Mouse (Mus musculus): ENCODE measurements around the gene Gpatch1. TPM values are rescaled to one million over a fixed set of nuclear protein-coding genes. Genes with fewer than 3 reads are reported as not detected.

Gene Gpatch1
- polyA plus RNA-seq, 1 experiment from 2014 or later: 21.7 TPM

DNA sequence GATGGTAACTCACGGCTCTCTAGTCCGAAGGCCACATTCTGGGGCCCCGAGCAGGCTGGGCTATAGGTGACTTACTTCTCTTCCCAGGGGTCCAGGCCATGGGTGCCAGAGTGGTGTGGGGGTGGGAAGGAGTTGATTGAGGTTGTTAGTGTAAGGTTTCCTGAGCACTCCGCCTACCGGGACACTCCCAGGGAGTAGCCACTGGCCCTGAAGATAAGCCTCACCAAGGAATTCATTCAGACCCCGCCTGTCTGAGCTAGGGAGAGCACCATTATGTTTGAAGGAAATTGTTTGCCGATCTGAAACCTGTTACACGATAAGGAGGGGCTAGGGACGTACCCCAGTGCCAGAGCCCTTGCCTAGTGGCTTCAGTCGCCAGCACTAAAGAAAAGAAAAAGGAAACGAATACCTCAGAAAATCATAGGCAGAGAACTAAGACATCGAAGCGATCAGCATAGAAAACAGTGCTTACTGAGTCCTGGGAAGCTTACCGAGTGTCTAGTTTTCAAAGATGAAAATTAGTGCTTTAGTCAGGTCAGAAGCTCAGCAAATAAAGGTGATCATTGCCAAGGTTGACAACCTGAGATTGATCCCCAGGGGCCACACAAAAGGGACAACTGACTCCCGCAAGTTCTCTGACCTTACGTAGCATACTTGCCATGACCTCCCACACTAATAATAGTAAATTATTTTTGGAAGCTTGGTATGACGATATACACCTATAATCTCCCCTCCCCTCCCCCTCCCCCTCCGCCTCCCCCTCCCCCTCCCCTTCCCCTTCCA lies 29.9 kb upstream of the Gpatch1 start:
- no peak overlapping the region for H3K27ac ChIP-seq
- no peak overlapping the region for H3K4me3 ChIP-seq
- ATAC-seq (ENCODE audit: insufficient number of reproducible peaks, insufficient read depth, low FRiP score, low TSS enrichment, low read depth): no peak
- H3K36me3 ChIP-seq: no peaks in the 10 kb centered on the region
- WGBS: 67% methylated on average over 18 of the region's 18 CpGs
- no peak overlapping the region for H3K9ac ChIP-seq
- no peaks in the 10 kb centered on the region for H3K27me3 ChIP-seq
- peaks cover 3% of the 10 kb centered on the region; the same call in 1 of the 2 replicates for H3K9me3 ChIP-seq
- H3K4me2 ChIP-seq: no peak overlapping the region
- H3K4me1 ChIP-seq: no peaks in the 10 kb centered on the region

DNA sequence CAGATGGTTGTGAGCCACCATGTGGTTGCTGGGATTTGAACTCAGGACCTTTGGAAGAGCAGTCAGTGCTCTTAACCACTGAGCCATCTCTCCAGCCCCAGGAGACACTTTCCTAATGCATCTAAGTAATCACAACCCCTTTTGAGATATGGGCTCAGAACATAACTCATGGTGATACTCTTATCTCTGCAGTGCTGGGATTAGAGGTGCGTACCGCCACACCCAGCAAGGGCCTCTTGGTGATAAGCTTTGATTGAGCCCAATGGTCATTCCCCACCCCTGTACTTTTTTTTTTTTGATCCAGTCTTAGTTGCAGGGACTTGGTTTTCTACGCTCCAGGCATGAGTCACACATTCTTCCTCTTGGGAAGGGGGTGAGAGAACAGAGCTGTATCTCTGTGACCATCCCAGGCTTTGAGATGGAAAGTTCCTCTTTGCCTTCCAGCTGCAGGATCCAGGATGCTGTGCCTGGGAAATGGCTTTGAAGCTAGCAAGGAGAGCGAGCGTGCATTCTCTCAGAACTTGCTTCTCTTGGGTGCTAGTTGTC lies 26.6 kb upstream of the Gpatch1 start:
- no peak for ATAC-seq (ENCODE audit: insufficient number of reproducible peaks, insufficient read depth, low FRiP score, low TSS enrichment, low read depth)
- no peak overlapping the region for H3K4me3 ChIP-seq
- H3K9ac ChIP-seq: no peak overlapping the region
- no peaks in the 10 kb centered on the region for H3K4me1 ChIP-seq
- H3K27me3 ChIP-seq: no peaks in the 10 kb centered on the region
- peaks cover 3% of the 10 kb centered on the region; the same call in 1 of the 2 replicates for H3K9me3 ChIP-seq
- H3K4me2 ChIP-seq: no peak overlapping the region
- no peak overlapping the region for H3K27ac ChIP-seq
- 90% methylated on average over 5 of the region's 5 CpGs for WGBS
- H3K36me3 ChIP-seq: no peaks in the 10 kb centered on the region

DNA sequence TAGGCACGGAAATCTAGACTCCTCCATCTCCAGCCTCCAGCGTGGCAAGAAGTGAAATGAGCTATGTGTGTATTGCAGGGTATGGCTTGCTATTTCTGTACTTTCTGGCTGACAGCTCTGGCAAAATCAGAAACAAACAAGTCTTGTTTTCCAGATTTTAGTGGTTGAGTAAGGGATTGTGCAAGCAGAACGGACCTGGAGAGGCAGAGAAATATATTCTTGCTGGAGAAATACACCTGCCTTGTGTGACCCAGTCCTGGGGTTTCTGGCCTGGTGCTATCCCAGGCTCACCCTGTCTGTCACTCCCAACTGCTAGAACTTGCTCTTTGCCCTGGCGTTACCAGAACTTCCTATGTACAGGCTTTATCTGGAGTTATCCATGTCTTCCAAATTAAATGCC lies 24.3 kb upstream of the Gpatch1 start:
- Histone ChIP-seq H3K36me3 (no peaks in the 10 kb centered on the region), H3K9me3 (peaks cover 3% of the 10 kb centered on the region; the same call in 1 of the 2 replicates), H3K27ac (no peak overlapping the region), H3K4me1 (no peaks in the 10 kb centered on the region), H3K4me3 (no peak overlapping the region), H3K9ac (no peak overlapping the region), H3K4me2 (no peak overlapping the region), H3K27me3 (no peaks in the 10 kb centered on the region)
- WGBS: 64% methylated on average over 4 of the region's 4 CpGs
- ATAC-seq (ENCODE audit: insufficient number of reproducible peaks, insufficient read depth, low FRiP score, low TSS enrichment, low read depth): no peak

DNA sequence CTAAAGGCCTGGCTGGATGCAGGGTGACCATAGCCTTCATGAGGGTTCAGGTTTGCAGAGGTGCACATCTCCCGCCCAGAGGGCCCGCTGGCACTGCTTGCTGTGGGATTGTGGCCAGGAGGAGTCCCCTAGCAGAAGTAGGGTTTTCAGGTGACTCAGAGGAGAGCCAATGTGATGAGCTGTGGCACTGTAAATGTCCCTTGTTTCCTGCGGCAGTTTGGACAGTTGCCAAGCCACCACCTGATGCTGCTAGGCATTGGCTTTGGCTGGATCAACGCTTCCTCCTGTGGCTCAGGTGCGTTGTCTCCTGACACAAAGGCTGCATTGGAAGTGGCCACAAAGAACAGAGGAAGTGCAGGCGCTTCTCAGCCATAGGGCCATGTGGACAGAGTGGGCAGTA lies 23.0 kb upstream of the Gpatch1 start:
- H3K27me3 ChIP-seq: peaks cover 10% of the 10 kb centered on the region
- peaks cover under 1% of the 10 kb centered on the region; the same call in 1 of the 2 replicates for H3K9me3 ChIP-seq
- H3K4me3 ChIP-seq: no peak overlapping the region
- H3K4me2 ChIP-seq: no peak overlapping the region
- 77% methylated on average over 6 of the region's 6 CpGs for WGBS
- ATAC-seq (ENCODE audit: insufficient number of reproducible peaks, insufficient read depth, low FRiP score, low TSS enrichment, low read depth): no peak
- no peak overlapping the region for H3K27ac ChIP-seq
- H3K36me3 ChIP-seq: no peaks in the 10 kb centered on the region
- H3K9ac ChIP-seq: no peak overlapping the region
- no peaks in the 10 kb centered on the region for H3K4me1 ChIP-seq

DNA sequence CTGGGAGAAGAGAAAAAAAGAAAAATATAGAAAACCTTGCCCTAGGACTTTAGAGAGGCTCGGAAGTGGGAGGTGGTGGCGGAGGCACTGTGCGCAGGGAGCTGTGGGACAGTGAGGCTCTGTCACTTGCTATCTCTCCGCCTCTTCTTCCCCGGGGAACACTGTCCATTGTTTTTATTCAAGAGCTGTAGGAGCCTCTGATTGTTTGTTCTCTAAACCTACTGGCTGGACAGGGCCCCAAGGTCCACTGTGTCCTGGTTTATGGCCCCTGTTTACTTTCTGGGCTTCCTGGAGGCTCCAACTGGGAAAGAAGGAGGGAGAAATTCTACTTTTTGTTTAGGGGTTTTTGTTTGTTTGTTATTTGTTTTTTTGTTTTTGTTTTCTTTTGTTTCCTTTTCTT lies 22.0 kb upstream of the Gpatch1 start:
- H3K4me3 ChIP-seq: no peak overlapping the region
- ATAC-seq (ENCODE audit: insufficient number of reproducible peaks, insufficient read depth, low FRiP score, low TSS enrichment, low read depth): no peak
- no peak overlapping the region for H3K9ac ChIP-seq
- peak overlapping the region; percentile 44 for H3K27ac ChIP-seq
- H3K36me3 ChIP-seq: no peaks in the 10 kb centered on the region
- H3K27me3 ChIP-seq: peaks cover 21% of the 10 kb centered on the region
- H3K9me3 ChIP-seq: no peaks in the 10 kb centered on the region
- H3K4me1 ChIP-seq: peaks cover 7% of the 10 kb centered on the region; the same call in 1 of the 2 replicates
- H3K4me2 ChIP-seq: no peak overlapping the region
- WGBS: 17% methylated on average over 5 of the region's 5 CpGs

DNA sequence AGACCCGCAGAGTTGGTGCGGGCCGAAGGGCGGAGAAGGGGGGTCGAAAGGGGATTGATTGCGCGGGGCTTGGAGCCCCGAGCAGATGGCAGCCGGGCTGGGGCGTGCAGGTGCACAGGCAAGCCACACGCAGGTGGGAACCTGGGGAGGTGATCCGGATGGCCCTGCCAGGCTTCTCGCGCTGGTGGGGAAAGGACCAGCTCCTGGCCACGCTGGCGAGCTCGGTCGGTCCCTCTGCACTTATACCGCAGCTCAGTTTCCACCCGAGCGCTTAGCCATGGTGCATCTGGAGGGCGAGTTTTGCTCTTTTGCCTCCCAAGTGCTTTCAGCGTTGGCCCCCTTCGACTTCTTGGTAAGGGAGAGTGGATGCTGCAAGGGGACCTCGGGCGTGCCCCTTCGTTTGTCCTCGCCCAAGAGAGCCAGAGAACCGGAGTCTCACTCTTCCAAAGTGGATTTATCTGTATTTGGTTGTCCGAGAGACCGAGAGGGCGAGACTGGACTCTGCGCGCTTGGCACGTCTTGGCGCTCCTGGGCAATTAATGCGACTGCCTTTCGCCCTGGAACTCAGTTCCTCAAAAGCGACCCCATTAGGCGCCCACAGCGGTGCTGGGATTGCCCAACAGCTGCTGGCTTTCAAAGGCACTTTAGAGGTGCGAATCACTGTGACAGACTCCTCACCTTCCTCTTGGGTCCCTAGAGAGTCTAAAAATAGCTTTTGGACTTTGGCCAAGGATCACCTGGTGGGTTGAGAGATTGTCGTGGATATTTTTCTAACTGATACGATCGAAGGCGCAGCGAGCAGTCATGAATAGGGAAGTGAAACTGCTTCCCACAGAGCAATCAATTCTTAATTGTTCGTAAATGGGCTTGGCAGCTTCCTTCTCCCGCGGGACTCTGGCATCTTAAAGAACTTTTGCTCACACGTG lies 16.6 kb upstream of the Gpatch1 start:
- Histone ChIP-seq H3K9ac (peak overlapping the region; percentile 71), H3K27me3 (peaks cover 47% of the 10 kb centered on the region), H3K9me3 (no peaks in the 10 kb centered on the region), H3K4me1 (peaks cover 23% of the 10 kb centered on the region), H3K4me2 (peak overlapping the region; percentile 98), H3K36me3 (no peaks in the 10 kb centered on the region), H3K4me3 (peak overlapping the region; percentile 63), H3K27ac (peak overlapping the region; percentile 28; the same call in 1 of the 2 replicates)
- no peak for ATAC-seq (ENCODE audit: insufficient number of reproducible peaks, insufficient read depth, low FRiP score, low TSS enrichment, low read depth)
- under 1% methylated on average over 51 of the region's 51 CpGs for WGBS

DNA sequence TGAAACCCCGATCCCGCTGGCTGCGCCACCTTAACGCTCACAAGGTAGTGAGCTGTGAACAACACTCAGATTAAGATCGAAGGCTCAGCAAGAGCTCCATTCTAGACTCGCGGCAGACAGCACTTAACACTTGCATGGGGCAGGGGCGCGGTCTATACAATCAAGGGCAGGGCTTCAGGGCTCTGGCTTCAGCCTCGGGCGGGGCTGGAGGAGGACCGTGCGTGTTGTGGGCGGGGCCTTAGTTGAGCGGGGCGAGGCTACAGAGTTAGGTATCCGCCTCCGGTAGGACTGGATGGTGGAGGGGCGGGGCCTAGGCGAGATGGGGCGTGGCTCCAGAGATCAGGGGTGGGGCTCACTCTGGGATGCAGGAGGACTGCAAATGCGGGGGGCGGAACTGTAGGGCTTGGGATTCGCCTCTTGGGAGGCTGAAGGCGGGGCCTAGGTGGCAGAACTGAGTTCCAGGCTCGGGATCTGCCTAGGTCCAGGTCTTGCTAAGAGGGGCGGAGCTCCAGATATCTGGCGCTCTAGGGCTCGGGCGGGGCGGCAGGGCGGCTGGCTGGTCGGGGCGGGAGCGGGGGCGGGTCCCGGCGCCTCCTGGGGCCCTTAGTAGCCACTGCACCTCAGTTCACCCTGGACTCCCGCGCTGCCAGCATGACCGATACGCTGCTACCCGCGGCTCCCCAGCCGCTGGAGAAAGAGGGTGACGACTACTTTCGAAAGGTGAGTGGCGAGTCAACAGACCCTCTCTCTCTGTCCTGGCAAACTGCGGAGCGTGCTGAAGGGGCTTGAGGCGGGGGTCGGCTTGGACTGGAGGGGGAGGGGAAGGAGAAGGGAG lies 15.7 kb upstream of the Gpatch1 start, which contains the start of gene Rhpn2:
Gene Rhpn2 (plus strand): TSS at position 479 of the 835 bp plus-strand sequence.
- peak; percentile 99 for ATAC-seq (ENCODE audit: insufficient number of reproducible peaks, insufficient read depth, low FRiP score, low TSS enrichment, low read depth)
- Histone ChIP-seq H3K4me2 (peak within 1 kb of the TSS; percentile 98), H3K9ac (peak within 1 kb of the TSS; percentile 71), H3K4me1 (peaks cover 23% of the 10 kb centered on the region), H3K4me3 (peak within 1 kb of the TSS; percentile 63), H3K9me3 (no peaks in the 10 kb centered on the region), H3K36me3 (no peaks in the 10 kb centered on the region), H3K27me3 (peaks cover 47% of the 10 kb centered on the region), H3K27ac (peak within 1 kb of the TSS; percentile 34)
- WGBS: under 1% methylated on average over 52 of the region's 52 CpGs

DNA sequence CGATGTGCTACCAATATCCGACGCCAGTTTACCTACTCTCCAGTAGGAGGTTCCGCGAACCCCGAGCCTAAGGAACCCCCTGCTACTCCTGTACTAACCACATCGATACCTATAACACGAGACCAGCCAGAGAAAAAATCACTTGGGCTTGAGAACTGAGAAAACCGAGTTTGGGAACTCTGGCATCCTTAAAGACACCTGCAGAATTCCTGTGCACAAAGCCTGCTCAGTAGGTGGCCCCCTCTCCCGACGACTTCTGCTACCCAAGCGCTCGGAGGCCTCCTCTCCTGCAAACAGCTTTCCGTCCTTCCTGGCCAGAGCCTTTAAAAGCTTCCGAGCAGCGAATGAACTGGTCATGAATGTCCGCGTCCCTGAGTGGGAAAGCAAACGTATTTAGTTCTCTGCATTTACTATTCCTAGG lies 15.0 kb upstream of the Gpatch1 start:
- Histone ChIP-seq H3K36me3 (no peaks in the 10 kb centered on the region), H3K9ac (peak overlapping the region; percentile 53), H3K9me3 (no peaks in the 10 kb centered on the region), H3K4me2 (peak overlapping the region; percentile 98), H3K4me1 (peaks cover 23% of the 10 kb centered on the region), H3K27ac (peak overlapping the region; percentile 34; the same call in 1 of the 2 replicates), H3K27me3 (peaks cover 47% of the 10 kb centered on the region), H3K4me3 (peak overlapping the region; percentile 63)
- no peak for ATAC-seq (ENCODE audit: insufficient number of reproducible peaks, insufficient read depth, low FRiP score, low TSS enrichment, low read depth)
- under 1% methylated on average over 19 of the region's 19 CpGs for WGBS

DNA sequence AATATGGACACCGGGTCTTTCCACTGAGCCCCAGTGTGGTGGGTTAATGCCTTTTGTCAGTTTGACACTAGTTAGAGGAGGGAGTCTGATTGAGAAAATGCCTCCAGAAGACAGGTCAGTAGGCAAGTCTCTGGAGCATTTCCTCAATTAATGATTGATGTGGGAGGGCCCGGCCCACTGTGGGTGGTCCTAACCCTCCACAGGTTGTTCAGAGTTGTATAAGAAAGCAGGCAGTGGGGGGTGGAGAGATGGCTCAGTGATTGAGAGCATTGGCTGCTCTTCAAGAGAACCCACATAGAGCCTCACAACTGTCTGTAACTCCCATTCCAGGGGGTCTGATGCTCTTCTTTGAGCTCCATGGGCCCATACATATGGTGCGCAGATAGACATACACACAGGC lies 13.3 kb upstream of the Gpatch1 start:
- no peaks in the 10 kb centered on the region for H3K9me3 ChIP-seq
- peaks cover 23% of the 10 kb centered on the region for H3K4me1 ChIP-seq
- 59% methylated on average over 3 of the region's 3 CpGs for WGBS
- H3K4me3 ChIP-seq: no peak overlapping the region
- no peaks in the 10 kb centered on the region for H3K36me3 ChIP-seq
- peaks cover 40% of the 10 kb centered on the region for H3K27me3 ChIP-seq
- no peak overlapping the region for H3K4me2 ChIP-seq
- H3K27ac ChIP-seq: no peak overlapping the region
- H3K9ac ChIP-seq: no peak overlapping the region
- no peak for ATAC-seq (ENCODE audit: insufficient number of reproducible peaks, insufficient read depth, low FRiP score, low TSS enrichment, low read depth)

DNA sequence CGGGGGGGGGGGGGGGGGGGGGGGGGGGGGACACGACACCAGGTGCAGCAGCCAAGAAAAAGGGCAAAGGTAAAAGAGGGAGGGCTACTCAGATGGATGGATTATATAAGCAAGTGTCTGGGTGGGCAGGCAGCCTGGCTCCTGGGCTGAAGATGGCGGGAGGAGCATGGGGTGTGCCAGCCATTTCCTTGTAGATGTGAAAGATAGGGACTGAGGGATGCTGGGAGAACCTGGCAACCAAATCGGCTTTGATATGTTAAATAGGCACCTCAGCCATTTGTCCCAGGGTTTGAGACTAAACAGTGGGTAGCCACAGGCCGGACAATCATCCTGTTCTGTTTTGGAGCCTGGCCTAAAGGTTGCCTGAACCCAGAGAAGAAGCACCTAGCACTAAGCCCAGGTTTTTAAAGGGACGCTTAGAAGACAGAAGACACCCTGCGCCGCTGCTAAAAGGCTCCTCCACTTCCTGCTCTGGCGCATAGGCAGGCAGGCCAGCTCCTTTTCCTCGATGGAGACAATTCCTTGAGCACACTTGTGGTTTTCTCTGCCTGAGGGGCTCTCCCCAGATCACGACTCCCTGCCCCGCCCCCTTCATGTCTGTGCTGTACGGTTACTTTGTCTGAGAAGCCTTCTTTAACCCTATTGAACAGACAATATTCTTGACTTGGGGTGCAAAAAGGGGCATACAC lies 4.6 kb upstream of the Gpatch1 start:
- Histone ChIP-seq H3K4me2 (peak overlapping the region; percentile 51), H3K27ac (peak overlapping the region; percentile 28; the same call in 1 of the 2 replicates), H3K27me3 (no peaks in the 10 kb centered on the region), H3K4me1 (peaks cover 10% of the 10 kb centered on the region), H3K36me3 (no peaks in the 10 kb centered on the region), H3K9me3 (no peaks in the 10 kb centered on the region), H3K4me3 (peak overlapping the region; percentile 17; the same call in 1 of the 2 replicates), H3K9ac (peak overlapping the region; percentile 62; the same call in 1 of the 2 replicates)
- 5% methylated on average over 11 of the region's 13 CpGs for WGBS
- ATAC-seq (ENCODE audit: insufficient number of reproducible peaks, insufficient read depth, low FRiP score, low TSS enrichment, low read depth): no peak
